ENCODE assay signal across 15 mouse cellular contexts in genomic region chr17:42120759-42121158, GRCm38 (mm10).
DNase-seq lines count a peak whose midpoint lies in the region; ATAC-seq lines count a peak whose summit lies in the region.
"Had no signal": no experiment of that assay in that cellular context is flagged by ENCODE, and none has a peak within 500 bp of the region (broad histone marks: within the 10 kb centered on the region; RNA-seq: fewer than 3 reads in every experiment).

No protein-coding gene starts in this region.

- WGBS in kidney, embryonic 15.5 days = 86% methylated on average over 1 of the region's 1 CpGs
- WGBS in heart, embryonic 12.5 days = 83% methylated on average over 1 of the region's 1 CpGs

- no peaks in the 10 kb centered on the region for H3K9me3 ChIP-seq in kidney, embryonic 15.5 days (replicated peaks)
- H3K9me3 ChIP-seq in heart, embryonic 12.5 days (replicated peaks) = no peaks in the 10 kb centered on the region
- H3K9me3 ChIP-seq: limb, embryonic 13.5 days; neural tube, embryonic 13.5 days had no signal

- H3K9ac ChIP-seq in kidney, embryonic 15.5 days = no peak overlapping the region
- no peak overlapping the region for H3K9ac ChIP-seq in heart, embryonic 12.5 days
- H3K9ac ChIP-seq: limb, embryonic 13.5 days; liver, postnatal 0 days; neural tube, embryonic 13.5 days had no signal

- H3K4me1 ChIP-seq in kidney, embryonic 15.5 days = no peaks in the 10 kb centered on the region
- H3K4me1 ChIP-seq in heart, embryonic 12.5 days (replicated peaks) = no peaks in the 10 kb centered on the region
- H3K4me1 ChIP-seq: limb, embryonic 13.5 days; neural tube, embryonic 13.5 days had no signal

- no peak overlapping the region for H3K27ac ChIP-seq in kidney, embryonic 15.5 days
- H3K27ac ChIP-seq in heart, embryonic 12.5 days (ENCODE audit: poor library complexity, severe bottlenecking) = no peak overlapping the region
- H3K27ac ChIP-seq: limb, embryonic 13.5 days; macrophage; neural tube, embryonic 13.5 days had no signal

- no peaks in the 10 kb centered on the region for H3K27me3 ChIP-seq in kidney, embryonic 15.5 days
- H3K27me3 ChIP-seq in heart, embryonic 12.5 days (replicated peaks) = no peaks in the 10 kb centered on the region
- H3K27me3 ChIP-seq: CH12.LX; limb, embryonic 13.5 days; neural tube, embryonic 13.5 days had no signal

- no peak overlapping the region for H3K4me2 ChIP-seq in kidney, embryonic 15.5 days
- H3K4me2 ChIP-seq in heart, embryonic 12.5 days = no peak overlapping the region
- H3K4me2 ChIP-seq: limb, embryonic 13.5 days; neural tube, embryonic 13.5 days had no signal

- H3K4me3 ChIP-seq in kidney, embryonic 15.5 days (replicated peaks) = no peak overlapping the region
- no peak overlapping the region for H3K4me3 ChIP-seq in heart, embryonic 12.5 days
- H3K4me3 ChIP-seq: limb, embryonic 13.5 days; neural tube, embryonic 13.5 days had no signal

- DNase-seq in kidney, adult 11 months = peak; percentile 80
- peak; percentile 29 for DNase-seq in ovary, postnatal 14 days (ENCODE audit: low spot score)
- DNase-seq in ovary, postnatal 10 days (ENCODE audit: low spot score) = no peak
- peak; percentile 6 for DNase-seq in brain, adult 2 months (ENCODE audit: low read depth, low spot score)
- no peak for DNase-seq in thymus, postnatal 0 days (ENCODE audit: low spot score)
- DNase-seq: cerebellum, adult 9-10 months; liver, postnatal 0 days; thymus, adult 18-20 months had no signal

- no peak for ATAC-seq in kidney, embryonic 15.5 days (replicated peaks; ENCODE audit: low FRiP score)
- ATAC-seq in heart, embryonic 12.5 days (ENCODE audit: insufficient number of reproducible peaks, low FRiP score) = no peak
- ATAC-seq: intestine, embryonic 16.5 days; liver, postnatal 0 days had no signal

- no peaks in the 10 kb centered on the region for H3K36me3 ChIP-seq in kidney, embryonic 15.5 days
- H3K36me3 ChIP-seq in heart, embryonic 12.5 days = no peaks in the 10 kb centered on the region
- H3K36me3 ChIP-seq: limb, embryonic 13.5 days; neural tube, embryonic 13.5 days had no signal

Comparison
In these comparisons a context has a peak if more than half of its experiments do, and no peak if none do; other contexts are left out.
1. DNase-seq: peak in kidney, adult 11 months (single experiment), ovary, postnatal 14 days (single experiment) and brain, adult 2 months (single experiment); none in ovary, postnatal 10 days (single experiment) and thymus, postnatal 0 days (single experiment).